Mouse (Mus musculus): ENCODE measurements around the gene Tssk3.
"Not testable (repeated sequence)": the region's sequence is repeated elsewhere in the genome, so short reads cannot be mapped to it uniquely, and the experiment has no call there.

Tssk3 gene

DNA sequence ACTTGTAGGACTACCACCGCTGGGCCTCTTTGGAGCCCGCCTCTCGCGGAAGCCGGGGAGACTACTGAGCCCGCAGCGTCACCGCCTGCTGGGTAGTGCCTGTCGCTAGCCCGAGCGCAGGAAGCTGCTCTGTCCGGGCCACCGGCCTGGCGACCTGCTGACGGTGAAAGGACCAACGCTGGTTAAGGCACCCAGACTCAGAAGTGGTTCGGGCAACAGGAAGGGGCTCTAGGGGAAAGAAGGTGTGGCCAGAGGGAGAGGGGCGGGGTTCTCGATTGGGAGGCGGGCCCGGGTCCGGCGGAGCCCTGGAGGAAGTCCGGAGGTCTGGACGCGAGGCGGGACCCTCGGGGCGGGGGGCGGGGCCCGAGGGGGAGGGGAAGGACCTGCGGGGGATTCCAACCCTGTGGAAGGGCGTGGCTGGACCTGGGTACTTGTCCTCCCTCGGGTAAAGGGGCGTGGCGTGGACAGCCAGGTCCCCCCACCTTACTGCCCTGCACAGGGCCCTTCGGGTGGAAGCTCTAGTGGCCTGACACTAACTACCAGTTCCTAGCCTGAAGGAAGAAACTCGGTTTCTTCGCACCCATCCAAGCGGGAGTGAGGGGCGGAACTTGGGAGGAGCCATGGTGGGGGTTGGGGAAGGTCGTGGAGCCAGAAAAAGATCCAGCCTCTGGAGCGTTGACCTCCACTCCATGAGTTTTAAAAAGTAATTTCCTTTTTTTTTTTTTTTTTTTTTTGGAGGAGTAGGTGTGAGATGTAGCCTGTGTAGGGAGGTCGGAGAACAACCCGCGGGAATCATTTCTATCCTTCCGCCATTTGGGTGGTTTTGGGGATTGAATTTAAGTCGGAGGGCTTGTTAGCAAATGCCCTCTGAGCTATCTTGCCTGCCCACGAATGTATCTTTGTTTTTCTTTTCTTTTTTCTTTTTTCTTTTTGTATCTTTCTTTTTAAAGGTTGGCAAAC is 10.1 kb upstream of the Tssk3 start:
- no peak for DNase-seq (ENCODE audit: low spot score)

- no peak for DNase-seq (ENCODE audit: low spot score)
Observed at GRCm38 (mm10) chr4:129500017-129500416, 9.2 kb upstream of the Tssk3 start.

DNA sequence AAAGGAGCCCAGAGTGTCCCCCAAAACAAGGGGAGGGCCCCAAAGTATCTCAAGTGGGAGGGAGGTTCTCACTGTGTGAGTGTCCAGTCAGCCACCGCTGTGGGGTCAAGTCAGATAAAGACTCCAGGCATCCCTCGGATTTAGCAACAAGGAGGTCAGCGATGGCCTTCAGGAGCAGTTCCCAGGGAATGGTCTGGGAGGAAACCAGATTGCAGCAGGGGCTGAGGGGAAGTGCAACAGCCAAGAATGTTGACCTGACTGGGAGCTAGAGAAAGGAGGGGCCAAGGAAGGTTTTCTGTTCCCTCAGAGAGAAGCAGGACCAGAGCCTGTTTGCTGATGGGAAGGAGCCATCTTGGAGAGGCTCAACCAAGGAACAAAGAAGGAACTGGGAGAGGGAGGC is 8.1 kb upstream of the Tssk3 start:
- DNase-seq (ENCODE audit: low spot score) = no peak

DNA sequence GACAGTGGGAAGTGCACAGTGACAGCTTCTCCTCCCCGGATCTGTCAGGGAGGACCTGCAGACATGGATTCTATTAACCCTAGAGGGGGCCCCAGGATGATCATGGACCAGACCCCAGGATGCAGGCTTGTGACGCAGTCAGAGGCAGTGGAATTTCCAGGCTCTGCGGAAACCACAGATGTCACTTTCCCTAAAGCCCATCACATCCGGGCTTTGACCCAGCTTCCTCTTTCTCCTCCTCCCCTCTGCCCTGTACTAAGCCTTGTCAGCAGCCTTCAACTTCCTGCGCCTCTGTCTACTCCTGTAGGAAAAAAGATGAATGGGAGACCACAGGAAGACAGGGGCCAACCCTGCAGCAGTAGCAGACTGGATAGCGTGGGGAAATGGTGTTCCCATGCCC is 5.8 kb upstream of the Tssk3 start:
- no peak for DNase-seq (ENCODE audit: low spot score)

DNA sequence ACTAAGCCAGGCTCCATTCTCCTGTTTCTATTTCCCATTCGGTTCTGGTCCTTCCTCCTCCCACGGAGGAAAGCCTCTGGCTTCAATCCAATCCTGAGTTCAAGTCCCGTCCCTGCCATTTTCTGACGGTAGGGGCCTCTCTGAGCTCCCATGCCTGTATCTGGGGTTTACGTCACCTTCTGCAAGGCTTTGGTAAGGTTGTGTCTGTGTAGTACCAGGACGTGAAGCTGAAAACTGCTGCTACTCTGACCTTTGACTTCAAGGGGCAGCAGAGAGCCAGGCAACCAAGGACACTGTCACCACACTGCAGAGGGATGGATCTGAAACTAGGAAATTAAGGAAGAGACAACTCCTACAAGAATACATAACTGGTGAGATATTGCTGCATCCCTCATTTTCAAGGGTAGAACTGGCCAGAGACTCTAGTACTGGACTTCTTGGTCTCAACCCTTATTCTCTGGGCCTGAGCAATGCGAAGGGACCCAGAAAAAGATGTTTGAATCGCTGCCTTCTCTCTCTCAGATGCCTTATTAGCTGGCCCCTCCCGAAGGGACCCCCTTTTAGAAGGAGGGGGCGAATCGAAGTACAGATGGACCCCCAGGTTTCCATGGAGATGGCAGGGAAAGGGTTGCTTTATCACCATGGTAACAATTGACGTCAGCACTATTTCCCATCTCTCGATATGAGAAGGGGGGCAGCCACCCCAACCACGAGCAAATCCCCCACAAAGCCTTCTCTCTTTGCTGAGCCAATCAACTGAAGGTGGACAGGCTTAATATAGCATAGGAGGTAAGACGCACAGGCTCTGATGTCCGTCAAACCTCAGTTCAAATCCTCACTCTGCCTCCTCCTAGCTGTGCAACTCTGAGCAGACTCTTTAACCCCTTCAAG is 5.1 kb upstream of the Tssk3 start:
- DNase-seq (ENCODE audit: low spot score) = no peak

- DNase-seq (ENCODE audit: low spot score) = no peak
Observed at GRCm38 (mm10) chr4:129494681-129495080, 3.9 kb upstream of the Tssk3 start.

- no peak for DNase-seq (ENCODE audit: low spot score)
Observed at GRCm38 (mm10) chr4:129481090-129481489, 9.7 kb downstream of the Tssk3 start.

- no peak for DNase-seq (ENCODE audit: low spot score)
Observed at GRCm38 (mm10) chr4:129479863-129480262, 11.0 kb downstream of the Tssk3 start.

DNA sequence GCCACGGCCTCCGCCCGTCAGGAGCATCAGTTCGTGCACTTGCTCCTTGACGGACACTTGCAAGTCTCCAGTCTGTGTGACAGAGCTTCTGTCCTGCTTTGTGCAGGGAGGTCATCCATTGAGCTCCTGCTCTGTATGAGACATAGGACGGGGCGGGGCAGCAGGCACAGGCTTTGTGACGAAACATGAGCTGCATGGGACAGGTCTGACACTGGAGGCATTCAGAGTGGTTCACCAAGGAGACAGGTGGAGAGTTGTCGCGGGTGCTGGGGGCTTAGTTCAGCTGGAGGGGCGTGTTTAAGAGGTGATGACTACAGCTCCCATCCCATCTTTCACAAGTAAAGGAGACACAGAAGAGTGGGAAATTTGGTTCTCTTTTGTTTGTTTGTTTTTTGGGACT is 14.8 kb downstream of the Tssk3 start:
- no peak for DNase-seq (ENCODE audit: low spot score)

- no peak for DNase-seq (ENCODE audit: low spot score)
Observed at GRCm38 (mm10) chr4:129464286-129464815, 26.5 kb downstream of the Tssk3 start.

DNA sequence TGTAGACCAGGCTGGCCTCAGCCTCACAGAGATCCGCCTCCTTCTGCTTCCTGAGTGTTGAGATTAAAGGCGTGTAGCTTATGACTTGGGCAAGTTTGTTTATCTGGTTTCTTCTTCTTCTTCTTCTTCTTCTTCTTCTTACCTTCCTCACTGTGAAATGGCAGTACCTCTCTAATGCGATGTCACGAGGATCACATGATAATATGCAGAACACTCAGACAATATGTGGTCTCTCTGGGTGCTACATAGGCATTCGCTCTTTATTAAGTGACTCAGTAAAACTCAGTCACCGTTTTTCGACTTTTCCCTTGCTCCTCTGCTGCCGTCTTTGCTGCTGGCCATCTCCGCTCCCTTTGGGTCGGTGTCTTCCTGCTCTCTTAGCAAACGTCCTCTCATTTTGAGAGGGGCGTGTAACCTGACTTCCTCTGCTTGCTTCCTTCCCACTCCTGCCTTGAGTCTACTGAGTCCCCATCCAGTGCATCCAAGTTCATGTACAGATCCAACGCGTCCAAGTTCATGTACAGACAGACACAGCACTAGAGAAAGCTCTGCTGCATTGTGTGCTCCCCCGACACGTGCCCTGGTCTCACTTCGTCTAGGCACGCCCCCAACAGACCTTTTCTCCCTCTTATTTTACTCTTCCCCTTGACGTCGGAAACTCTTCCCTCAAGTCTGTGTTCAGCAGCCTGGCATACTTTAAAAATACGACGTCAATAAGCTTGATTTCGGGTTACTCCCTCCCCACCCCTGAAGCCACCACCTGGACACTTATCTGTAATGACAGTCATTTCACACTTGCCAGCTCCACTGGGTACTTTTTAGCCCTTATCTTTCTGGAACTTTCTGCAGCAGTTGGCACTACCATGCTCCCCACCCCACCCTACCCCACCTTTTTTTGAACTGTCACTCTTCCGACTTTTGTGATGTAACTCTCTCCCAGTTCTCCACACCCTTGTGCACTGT is 27.4 kb downstream of the Tssk3 start:
- no peak for DNase-seq (ENCODE audit: low spot score)

DNA sequence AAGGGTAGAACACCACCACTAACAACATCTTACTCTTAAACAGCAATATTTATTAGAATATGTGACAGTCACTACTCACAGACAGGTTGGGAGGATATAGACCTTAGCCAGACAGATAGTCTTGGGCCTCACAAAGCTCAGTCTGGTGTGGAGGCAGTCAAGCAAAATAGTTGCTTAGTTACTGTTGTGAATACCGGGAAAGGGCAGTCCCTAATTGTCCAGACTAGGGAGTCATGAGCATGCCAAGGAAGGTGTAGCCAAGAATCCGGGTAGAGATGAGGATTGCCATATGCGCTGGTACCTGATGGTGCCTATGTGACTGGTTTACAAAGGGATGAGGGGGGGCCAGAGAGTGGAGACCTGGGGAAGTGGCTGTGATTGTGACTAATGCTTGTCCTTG is 28.7 kb downstream of the Tssk3 start:
- peak; percentile 22 for DNase-seq (ENCODE audit: low spot score)

DNA sequence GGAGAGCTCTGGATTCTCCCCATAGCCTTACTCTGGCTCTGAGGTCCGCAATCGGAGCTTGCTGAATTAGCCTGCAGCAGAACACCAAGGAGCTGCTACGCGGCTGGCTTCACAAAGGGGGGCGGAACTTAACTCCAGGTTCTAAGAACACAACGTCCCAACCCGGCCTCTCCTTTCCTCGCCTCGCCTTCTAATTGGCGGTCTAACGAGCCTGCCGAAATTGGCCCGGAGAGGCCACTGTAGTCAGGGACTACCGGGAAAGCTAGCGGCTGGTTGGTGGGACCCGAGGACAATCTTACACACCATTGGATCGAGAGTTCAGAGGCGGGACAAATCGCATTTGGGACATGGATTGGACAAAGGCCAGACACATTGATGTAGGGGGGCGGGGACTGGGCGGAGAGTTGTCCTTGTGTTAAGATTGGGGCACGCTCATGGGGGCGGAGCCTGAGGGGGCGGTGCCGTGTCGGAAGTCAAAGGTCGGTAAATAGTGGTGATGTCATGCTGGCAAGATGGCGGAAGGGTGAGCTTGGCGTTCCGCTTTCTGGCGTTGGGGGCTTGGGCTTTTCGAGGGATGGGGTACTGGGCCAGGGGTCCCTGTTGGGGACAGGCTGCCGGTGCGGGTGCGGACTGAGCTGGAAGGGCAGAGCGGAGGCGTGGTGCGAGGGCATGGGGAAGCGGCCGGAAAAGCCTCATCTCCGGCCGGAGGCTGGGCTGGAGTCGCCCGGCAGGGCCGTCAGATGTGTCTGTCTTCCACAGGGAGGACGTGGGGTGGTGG is 29.4 kb downstream of the Tssk3 start, which contains the start of gene Bsdc1:
Gene Bsdc1, plus strand, starts transcription at position 399 of the 778 bp plus-strand sequence.
- peak; percentile 100 for DNase-seq (ENCODE audit: low spot score)

DNA sequence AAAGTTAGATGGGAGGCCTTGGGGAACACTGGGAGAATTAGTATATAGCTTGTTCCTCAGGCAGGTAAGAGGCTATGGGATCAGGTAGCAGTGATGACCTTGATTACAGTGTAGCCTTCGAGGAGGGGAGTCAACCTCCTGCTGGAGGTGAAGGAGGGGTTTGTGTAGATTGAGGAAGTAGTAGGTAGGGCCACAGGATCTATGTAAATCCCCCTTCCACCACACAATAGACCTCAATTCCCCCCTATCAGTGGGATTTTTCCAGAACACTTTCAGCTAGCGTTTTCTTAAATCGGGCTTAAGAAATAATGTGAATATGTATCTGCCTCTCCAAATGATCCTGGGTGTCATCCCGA is 30.0 kb downstream of the Tssk3 start:
- DNase-seq (ENCODE audit: low spot score) = no peak

- DNase-seq (ENCODE audit: low spot score) = no peak
Observed at GRCm38 (mm10) chr4:129459726-129460125, 31.1 kb downstream of the Tssk3 start.

DNA sequence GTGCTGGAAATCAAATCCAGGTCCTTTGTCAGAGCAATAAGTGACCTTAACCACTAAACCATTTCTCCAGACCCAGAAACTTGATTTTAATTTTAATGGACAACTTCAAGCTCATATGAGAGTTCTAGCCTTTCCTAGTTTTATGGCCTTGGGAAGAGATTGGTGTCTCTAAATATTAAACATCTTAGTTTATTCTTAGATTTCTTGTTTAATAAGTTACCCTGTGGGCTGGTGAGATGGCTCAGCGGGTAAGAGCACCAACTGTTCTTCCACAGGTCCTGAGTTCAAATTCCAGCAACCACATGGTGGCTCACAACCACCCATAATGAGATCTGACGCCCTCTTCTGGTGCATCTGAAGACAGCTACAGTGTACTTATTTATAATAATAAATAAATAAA is 33.5 kb downstream of the Tssk3 start:
- DNase-seq (ENCODE audit: low spot score) = not testable (repeated sequence)

DNA sequence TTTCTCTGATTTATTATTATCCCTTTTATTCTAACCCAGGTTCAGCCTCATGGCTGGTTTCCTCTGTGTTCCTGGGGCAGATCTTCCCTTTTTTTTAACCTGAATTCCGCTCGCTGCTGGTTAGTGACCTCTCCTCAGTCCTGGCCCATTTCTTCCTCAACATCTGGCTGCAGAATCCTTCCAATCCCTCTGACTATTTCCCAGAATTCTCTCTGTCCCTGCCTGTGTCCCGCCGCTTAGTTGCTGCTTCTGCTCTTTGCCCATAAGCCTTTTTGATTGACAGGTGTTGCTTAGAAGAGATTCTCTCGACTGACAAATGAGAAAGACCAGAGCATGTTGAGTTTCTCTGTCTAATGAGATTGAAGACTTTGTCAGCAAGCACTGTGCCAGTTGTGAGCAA is 34.7 kb downstream of the Tssk3 start:
- peak; percentile 38 for DNase-seq (ENCODE audit: low spot score)

DNA sequence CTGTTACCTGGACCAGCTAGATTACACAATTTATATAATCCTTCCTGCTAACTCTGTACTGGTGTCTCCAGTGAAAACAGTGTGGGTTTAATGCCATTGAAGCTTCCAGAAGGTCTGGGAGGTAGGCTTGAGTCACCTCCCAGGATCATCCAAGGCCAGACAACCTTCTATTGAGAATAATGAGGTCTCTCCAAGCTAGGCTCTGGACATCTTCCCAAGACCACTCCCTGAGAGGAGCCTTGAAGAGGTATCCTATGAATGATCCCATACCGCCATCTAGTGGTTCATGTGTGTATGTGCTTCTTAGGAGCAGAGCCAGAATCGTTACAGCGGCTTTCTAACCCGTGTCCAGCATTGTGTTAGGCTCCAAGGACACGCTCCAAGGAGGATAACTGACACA is 35.6 kb downstream of the Tssk3 start:
- peak; percentile 88 for DNase-seq (ENCODE audit: low spot score)

DNA sequence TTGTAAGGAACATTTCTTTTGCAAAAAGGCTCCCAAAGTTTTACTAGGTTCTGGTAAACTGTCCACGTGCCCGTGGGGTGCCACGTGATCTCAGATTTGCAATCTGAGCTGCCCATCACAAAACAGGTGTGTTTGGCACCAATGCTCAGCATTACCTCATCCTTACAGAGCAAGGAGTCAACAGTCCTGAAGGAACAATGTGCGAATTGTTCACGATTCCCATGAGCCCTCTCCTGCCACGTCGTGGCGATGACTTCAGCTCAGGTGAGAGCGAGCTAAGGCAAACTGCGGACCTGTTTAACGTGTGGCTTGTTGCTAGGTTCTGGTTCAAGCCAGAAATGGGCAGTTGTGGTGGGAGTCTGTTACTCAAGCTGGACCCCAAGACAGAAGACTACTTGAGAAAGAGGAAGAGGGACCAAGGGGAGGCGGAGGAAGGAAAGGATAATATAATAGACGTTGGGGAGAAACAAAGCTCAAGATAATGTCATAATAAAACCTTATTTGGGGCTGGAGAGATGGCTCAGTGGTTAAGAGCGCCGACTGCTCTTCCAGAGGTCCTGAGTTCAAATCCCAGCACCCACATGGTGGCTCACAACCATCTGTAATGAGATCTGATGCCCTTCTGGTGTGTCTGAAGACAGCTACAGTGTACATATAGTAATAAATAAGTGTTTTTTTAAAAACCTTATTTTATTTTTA is 39.2 kb downstream of the Tssk3 start:
- DNase-seq (ENCODE audit: low spot score) = no peak

DNA sequence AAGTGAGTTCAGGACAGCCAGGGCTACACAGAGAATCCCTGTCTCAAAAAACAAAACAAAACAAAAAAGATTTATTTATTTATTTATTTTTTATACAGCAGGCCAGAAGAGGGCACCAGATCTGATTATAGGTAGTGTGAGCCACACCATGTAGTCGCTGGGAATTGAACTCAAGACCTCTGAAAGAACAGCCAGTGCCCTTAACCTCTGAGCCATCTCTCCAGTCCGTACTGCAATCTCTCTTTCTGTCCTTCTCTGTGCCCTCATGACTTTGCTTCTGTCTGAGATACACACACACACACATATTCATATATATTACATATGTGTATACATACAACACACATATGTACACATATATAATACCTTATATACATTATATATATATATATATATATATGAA is 40.0 kb downstream of the Tssk3 start:
- DNase-seq (ENCODE audit: low spot score) = no peak
